Mouse (Mus musculus): ENCODE results near the gene 3425401B19Rik.
A peak's percentile ranks its signal among the peaks of the same experiment; 100 is the strongest.

DNA sequence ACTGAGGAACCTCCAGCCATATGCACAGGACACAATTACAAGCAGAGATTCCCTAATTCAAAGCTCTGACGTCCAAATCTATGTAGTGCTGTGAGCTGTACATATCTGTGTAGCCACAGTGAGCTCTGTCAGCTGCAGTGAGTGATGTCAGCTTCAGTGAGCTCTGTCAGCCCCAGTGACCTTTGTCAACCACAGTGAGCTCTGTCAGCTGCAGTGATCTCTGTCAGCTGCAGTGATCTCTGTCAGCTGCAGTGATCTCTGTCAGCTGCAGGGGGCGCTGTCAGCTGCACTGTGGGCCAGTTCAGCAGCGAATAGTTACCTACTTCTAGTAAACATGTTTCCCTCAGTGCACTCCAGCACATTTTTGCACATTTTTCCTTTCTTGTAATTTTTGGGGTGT, 75.7 kb downstream of the 3425401B19Rik start:
- TF ChIP-seq CTCF (IDR thresholded peaks at IDR 0.05; ENCODE audit: low read depth): peak; percentile 80
- TF ChIP-seq EP300 (IDR thresholded peaks at IDR 0.05; ENCODE audit: low read depth): no peak

Data from liver, embryonic 14.5 days (tissue).